Mouse (Mus musculus): ENCODE results near the gene Hmgb2.
"Not testable (repeated sequence)": the region's sequence is repeated elsewhere in the genome, so short reads cannot be mapped to it uniquely, and the experiment has no call there.

Hmgb2 gene

DNA sequence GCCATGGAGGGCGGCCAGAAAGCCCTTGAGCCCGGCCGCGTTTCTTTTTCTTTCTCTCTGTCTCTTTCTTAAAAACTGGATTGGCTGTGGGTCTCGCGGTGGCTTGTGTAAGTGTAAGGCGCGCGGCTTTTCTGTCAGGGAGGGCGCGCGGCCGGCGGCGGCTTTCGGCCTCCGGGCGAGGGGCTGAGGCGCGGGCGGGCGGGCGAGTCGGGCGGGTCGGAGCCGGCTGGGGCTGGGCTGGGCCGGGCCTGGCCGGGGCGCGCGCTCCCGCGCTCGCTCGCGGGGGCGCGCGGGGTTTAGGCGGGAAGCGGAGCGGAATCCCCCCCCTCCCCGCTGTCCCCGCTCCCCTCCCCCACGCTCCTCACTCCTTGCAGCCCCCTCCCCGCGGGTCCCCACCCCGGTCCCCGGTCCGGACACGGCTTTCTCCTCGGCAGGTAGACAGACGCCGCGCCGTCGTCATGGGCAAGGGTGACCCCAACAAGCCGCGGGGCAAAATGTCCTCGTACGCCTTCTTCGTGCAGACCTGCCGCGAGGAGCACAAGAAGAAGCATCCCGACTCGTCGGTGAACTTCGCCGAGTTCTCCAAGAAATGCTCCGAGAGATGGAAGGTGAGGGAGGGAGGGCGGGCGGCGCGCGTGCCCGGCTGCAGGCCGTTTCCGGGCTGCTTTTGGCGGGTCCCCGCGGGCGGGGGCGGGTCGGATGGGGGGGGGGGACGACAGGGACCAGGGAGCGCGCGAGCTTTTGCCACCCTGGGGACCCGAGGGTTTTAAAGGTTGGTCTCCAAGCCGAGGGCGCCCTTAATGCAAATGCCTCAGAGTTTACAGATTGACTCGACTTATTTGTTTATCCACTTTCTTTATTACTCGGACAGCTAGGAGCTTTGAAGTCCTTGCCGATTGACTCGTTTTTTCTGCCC lies 692 bp downstream of the Hmgb2 start:
- peak; percentile 39 for DNase-seq

DNA sequence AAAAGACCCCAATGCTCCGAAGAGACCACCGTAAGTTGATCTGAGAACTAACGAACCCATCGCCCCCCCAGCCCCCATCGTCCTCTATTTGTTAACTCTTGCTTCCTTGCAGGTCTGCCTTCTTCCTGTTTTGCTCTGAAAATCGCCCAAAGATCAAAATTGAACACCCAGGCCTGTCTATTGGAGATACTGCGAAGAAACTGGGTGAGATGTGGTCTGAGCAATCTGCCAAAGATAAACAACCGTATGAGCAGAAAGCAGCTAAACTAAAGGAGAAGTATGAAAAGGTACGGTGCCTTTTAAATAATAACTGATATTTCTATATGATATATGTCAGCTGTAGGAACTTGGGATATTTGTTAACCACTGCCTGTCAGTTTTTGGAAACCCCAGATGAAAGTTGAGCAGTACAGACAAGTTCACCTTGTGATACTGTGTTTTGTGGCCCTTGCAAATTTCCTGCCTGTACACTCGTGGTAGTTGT lies 1.5 kb downstream of the Hmgb2 start:
- DNase-seq, result not testable (repeated sequence)

DNA sequence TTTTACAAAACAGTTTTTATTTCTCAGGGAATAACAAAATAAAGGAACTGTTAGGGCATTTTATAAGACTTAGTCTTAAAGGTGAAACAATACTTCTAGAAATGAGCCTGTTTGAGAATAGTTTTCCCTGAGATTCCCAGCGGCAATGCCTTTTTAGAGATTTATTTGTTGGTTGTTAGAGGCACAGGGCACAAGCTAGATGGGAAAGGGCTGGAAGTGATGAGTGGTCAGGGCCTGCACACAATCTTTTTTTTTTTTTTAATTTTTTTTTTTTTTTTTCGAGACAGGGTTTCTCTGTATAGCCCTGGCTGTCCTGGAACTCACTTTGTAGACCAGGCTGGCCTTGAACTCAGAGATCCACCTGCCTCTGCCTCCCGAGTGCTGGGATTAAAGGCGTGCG lies 5.0 kb downstream of the Hmgb2 start:
- not testable (repeated sequence) for DNase-seq

DNA sequence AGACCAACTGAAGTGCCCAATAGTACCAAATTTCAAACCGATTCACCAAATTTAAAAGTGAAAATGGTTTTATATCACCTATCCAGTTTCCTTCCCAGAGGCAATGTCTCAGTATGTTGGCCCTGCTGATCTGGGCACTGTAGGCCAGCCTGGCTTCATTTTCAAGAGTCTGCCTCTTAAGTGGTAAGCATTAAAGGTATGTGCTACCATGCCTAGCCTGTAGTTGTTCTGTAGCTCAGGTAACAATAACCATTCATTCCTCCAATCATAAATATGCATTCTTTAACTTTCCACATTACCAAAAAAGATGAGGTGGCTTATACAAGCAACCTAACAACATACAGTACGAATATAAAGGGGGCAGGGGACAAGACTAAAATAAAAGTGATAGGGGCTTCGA lies 6.0 kb downstream of the Hmgb2 start:
- DNase-seq, result no peak

DNA sequence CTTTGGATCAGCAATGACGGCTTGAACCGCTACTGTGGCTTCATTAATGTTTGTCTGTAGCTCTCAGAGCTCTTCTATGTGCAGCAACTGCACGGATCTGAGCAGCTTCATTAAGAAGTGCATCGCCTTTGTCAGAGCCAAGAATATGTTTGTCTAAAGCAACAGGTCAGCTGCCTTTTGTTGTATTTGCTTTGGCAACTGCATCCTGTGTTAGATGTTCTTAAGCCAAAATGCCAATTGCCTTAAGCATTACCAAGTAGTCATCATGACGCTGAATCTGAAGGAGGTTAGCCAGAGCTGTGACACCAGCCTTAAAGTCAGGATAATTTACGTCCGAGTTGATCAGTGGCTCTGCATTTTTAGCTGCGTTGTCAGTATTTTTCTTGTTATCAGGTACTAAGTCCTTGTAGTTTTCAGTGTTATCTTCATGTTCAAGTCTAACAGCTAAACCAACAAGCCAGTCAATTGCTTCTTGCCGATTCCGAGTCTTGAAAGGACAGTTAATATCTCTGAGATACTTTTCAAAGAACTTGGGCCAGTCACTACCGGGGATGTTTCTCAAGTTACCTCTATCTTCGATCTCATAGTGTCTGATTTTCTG lies 8.6 kb downstream of the Hmgb2 start:
- DNase-seq, result no peak

DNA sequence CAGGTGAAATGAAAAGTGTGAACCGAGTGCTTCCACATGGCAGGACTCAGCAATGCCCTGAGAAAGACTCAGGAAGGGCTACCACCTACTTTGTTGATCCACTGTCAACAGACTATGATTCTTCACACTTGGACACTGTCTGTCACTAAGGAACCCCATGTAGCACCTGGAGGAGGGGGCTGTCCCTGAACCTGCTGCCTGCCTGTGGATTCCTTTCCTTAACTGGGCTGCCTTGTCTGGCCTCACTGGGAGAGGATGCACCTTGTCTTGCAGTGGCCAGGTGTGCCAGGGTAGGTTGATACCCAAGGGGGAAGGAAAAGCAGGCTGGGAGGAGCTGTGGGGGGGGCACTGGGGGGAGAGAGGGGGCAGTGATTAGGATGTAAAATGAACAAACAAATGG lies 16.3 kb downstream of the Hmgb2 start:
- DNase-seq, result no peak

DNA sequence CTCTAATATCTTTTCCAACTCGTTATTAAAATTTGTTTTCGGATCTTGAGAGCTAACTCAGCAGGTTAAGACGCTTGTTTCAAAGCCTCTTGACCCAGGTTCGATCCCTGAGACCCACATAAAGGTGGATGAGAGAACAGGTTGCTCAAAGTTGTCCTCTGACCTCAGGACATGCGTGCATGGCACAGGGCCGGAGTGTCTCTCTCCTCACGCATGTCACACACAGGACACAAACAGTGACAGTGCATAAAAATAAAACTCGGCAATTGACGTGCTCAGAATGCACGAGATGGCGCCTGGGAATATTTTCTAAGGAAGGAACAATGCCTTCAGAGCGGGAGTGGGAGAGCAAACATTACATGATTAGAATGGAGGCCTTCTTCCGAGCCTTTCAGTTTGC lies 18.5 kb downstream of the Hmgb2 start:
- DNase-seq, result no peak

DNA sequence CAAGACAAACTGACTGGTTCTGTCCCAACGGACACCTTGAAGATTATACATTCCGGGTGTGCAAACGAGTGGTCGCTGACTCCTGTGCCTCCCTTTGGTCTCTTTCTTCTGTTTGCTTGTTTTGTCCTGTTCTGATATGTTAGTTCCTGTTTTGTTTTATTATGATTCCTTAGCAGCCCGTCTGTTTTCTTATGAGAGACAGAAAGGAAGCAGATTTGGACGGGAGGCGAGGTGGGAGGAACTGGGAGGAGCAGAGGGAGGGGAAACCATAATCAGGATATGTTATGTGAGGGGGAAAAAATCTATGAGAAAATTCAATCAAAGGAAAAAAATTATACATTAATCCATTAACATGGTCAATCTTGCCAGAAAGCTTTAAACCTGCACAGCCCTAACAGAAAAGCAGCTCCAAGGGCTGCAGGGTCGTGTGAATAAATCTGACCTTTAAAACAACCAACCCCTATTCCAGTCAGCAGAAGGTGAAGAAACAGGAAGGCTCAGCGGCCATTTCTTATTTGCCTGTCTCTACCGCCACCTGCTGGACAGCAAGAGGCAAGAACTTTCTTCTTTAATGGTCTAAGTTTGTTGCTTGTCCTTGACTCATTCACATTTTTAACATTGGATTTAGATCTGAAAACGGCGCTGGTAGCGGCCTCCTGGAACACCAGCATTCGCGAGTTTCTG lies 19.1 kb downstream of the Hmgb2 start:
- peak; percentile 72 for DNase-seq

DNA sequence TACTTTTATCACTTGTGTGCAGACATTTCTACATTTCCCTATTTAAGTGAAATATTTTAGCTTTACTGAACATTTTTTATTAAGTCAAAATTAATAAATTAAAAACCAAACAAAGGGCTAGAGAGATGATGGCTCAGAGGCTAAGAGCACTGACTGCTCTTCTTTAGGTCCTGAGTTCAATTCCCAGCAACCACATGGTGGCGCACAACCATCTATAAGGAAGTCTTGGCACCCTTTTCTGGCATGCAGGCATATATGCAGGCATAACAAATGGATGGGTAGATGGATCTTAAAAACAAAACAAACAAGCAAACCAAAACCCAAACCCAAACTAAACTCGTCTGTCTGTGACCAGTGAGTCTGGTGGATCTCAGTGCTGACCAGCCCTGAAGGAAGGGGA lies 20.5 kb downstream of the Hmgb2 start:
- DNase-seq, result no peak

DNA sequence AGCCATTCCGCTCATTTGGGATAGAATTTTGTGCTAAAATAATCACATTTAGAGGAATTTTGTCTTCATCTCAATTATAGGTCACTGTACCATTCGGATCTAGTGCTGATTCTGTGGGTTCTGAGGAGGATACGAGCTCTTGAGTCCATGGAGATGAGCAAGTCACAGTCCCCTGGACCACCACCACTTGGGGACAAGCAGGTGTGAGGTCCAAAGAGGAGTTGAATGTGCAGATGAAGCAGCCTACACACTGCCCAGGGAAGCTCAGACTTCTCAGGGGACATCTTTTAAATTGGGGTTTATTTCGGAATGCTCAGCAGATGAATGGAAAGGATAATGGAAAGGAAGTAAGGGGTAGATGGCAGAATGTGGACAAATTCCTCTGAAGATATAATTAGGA lies 21.4 kb downstream of the Hmgb2 start:
- DNase-seq, result no peak

DNA sequence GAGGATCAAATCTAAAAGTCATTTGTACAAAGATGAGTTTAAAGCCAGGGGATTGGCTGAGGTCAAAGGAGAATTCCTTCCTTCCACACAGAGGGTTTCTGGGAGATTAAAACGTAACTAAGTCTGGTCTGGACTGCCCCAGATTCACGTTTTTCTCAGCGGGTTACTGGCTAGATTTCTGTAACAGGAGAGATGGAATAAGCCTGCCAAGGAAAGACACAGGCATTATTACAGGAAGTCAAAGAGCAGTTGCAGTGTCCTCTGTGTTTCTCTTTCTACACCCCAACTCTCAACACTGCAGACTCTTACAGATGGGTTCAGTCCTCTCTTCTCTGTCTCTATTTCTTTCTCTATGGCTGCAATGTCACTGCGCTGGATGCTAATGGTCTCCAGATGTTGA lies 22.8 kb downstream of the Hmgb2 start:
- DNase-seq, result no peak

DNA sequence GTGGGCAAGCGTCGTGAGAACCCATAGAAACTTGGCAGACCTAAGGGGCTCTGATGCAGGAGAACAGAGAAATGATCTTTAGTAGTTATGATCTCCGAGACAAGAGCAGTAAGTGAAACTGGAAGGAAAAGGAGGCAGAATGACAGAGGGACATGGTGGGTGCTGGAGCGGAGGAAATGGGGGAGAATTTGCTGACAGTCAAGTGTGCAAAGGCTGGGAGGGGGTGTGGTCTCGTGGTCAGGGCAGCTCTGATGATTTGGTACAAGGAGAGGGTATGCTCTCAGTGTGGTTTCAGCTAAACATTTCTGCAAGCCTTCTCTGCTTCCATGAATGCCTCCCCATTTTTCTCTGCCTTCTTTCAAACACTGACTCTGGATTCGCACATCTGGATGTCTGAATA lies 24.5 kb downstream of the Hmgb2 start:
- DNase-seq, result no peak

DNA sequence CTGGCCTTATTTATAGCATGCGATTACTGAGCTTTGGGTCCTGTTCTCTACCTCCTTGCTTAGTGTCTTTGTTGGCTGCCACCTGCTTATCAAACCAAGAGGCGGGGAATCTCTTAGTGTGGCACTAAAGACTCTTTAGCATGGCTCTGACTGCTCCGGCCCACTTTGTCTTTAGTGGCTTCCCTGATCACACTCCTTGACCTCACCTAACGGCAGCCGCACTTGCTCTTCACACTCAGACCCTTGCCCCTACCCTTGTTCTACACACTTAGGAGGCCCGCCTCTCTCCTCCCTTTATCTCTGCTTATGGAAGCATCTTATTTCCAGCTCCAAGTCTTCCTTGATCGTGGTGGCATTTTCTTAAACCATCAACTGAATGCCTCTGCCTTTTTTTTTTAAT lies 26.9 kb downstream of the Hmgb2 start:
- DNase-seq, result no peak

DNA sequence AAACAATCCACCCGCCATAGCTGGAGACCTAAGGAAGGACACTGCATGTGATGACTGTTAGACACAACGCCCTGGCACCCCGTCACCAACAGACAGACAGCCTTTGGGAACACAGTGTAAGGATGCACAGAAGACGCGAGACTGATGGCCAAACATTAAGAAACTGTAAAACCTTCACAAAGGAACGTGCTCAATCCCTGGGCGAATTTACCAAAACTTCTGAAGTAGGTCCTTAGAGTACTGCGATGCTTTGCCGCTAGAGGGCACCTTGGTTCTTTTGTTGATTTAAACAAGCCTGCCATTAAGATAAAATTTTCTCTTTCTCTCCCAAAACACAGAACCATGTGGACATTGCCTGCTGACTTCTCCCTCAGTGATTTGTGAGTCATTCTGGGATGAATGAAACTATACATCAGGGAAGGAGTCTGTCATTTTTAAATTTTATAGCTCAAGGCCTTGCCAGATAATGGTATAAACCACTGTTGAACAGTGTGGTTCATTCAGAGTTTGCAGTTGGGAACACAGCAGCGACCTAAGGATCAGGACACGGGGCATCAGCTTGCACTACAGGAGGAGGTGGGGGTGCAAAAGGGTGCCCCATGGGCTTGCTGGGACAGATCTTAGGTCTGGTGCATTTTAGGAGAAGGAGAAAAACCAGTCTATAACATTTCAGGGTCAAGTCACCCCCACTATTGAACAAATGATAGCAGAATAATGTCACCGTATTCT lies 28.6 kb downstream of the Hmgb2 start:
- peak; percentile 73 for DNase-seq

DNA sequence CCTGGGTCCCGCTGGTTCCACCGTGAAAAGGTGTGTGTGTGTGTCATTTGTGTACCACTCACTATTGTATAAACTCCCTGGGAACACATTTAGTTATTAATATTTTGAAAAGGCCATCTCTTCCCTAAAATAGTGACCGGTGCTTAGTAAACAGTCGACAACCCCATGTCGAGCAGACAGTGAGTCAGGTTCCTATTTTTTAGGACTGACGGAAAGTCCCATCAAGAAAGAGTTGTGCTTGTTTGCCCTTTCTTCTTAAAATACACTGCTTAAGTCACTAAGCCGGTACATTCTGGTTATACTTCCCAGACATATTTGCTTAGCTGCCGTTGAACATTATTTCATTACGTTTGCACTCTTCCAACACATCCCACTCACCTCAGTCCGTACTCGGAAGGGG lies 29.2 kb downstream of the Hmgb2 start:
- DNase-seq, result no peak

DNA sequence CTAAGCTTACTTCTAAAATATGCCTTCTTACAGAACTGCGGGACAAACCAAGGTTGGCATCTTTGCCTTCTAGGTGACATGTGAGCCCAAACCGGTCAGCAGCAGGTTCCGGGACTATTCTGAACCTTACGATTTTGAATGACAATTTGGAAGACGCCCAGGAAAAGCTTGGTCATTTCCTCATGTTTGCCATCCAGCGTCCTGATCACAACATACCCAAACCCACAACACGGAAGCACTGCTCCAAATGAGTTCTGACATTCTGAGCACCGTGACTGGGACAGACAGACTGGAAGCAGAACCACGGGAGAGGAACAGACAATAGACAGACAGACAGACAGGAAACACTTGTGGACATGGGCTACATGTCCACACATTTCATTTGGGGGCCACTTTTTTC lies 29.7 kb downstream of the Hmgb2 start:
- DNase-seq, result no peak

DNA sequence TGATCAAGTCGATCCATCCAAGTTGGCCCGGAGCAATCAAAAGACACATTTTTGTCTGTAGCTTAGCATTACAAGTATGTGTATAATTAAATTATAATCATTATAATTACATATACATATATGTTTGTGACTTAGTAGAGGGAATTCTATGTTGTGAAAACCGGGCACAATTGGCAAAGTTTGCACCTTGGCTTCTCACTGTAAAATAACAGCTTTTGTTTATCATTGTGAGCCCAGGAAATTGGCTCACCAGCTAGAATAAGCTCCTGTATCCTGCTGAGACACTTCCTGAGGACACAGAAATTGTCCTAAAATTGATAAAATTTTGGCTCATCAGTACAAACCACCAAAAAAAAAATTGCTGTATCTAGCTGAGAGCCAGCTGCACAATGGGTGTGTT lies 34.7 kb downstream of the Hmgb2 start:
- peak; percentile 68 for DNase-seq

DNA sequence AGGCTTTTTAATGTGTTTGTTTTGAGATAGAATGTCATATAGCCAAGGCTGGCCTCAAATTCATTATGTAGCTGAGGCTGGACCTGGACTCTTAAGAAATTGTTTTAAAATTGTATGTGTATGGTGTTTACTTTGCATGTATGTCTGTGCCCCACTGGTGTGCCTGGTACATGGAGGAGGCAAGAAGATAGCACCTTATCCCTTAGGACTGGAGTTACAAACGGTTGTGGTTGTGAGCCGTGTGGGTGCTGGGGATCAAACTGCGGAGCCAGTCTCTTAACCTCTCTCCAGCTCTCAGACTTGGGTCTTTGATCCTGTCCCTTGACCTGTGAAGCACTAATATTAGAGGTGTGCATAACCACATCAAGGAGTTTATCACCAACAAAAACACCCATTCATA lies 35.1 kb downstream of the Hmgb2 start:
- DNase-seq, result no peak

DNA sequence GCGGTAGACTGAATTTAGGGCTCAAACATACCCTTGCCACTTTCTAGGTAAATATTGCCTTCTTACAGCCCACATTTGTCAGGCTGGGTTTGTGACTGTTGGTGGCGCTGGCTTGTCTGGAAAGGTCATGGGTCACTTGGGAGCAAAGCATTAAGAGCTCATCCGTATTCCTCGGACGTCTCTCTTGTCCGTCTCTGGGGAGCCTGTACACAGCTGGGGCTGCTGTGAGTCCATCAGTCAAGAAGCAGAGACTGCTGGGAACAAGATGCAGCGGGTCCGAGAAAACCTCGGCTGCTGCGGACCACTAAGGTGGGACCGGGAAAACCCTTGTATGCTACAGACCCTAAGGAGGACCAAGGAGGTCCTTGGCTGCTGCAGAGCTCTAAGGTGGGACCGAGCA lies 35.9 kb downstream of the Hmgb2 start:
- no peak for DNase-seq

DNA sequence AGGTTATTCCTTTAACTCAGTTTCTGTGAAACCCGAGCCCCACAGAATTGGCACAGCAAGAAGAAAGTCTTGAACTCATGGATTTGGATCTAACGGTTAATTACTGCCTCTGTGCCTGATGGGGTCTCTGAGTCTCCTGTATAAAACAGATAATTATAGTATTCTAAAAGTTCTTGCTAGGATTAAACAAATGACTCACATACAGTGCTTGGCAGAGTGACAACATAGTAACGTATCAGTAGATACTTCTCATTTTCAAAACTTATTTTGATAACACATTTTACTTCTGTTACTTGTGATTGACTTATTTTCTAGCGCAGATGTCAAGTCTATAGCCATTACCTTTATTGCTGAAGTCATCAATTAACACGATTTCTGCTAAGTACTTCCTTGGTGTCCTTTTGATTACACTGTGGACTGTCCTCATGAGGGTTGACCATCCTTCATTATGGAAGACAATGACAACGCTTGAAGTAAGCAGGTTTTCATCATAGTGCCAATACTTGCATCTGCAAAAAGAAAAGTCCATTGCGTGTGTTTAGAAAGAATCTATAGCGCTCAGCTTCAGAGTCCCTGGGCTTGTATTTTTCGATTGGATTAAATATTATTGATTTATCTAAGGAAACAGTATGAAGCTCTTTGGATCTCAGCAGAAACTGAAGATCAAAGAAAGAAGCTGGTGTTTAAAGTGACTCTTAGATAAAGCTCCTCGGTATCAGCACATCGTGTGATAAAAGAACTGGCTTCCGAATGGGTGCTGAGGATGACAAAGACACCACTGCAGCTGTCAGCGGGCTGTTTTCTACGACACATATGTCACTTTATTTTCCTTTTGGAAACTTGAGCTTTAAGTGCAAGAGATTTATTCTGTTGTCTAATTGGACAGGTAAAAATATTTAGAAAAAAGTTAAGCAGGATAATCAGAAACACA lies 40.7 kb downstream of the Hmgb2 start:
- DNase-seq, result no peak

DNA sequence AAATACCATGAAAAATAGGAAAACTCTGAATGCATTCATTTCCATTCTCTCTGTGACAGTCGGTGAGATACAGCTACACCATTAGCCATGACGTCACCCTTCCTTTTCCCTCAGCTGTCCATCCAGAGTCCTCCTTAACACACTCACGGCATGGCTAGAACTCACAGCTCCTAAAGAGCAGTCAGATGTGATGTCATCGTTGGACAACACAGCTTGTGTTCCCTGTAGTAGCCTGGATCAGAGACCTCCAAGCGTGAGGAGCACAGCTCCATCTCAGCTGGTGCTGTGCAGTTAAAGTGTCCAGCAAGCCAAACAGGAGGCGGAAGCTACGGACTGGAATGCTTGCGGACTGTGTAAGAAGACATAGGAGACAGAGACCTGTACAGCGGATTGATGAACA lies 49.2 kb downstream of the Hmgb2 start:
- no peak for DNase-seq

DNA sequence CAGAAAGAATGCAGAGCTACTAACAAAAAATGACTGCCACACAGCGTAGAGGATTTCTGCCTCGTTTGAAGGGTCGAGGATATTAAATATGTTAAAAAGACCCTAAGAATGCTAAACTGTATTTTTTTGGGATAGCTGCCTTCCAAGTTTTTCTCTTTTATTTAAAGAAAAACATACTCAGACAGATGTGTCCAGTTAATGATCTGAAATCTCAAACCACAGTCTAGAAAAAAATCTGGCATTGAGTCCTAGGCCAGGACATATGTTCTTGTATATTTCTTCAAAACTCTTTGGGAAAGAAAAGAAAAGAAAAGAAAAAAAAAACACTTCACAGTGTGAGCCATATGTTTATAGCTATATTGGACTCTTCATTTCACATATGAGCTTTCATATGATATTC lies 51.0 kb downstream of the Hmgb2 start:
- no peak for DNase-seq
